Mouse (Mus musculus) limb, embryonic 13.5 days (tissue): ENCODE measurements around the gene Vmn1r123. TPM values are rescaled to one million over a fixed set of nuclear protein-coding genes. Genes with fewer than 3 reads are reported as not detected.
"Not testable (repeated sequence)": the region's sequence is repeated elsewhere in the genome, so short reads cannot be mapped to it uniquely, and the experiment has no call there.

Source experiments
- ATAC-seq: fragments of 200-750 bp; cut with Nextera tagmentation; 2 replicates; pipeline ENCODE4 v1.8.0; 2017; ENCODE audit warnings: low read depth, moderate number of reproducible peaks, moderate TSS enrichment; ENCODE audit not compliant: low FRiP score
- H3K27ac ChIP-seq: fragments of 300-500 bp; sonication (generic); 2 replicates; pipeline ENCODE4 v1.5.1; 2015; ENCODE audit warnings: inconsistent platforms, mild to moderate bottlenecking, moderate library complexity
- H3K27me3 ChIP-seq: fragments of 300-500 bp; sonication (generic); 2 replicates; pipeline ENCODE4 v1.6.1; 2015; ENCODE audit warnings: mild to moderate bottlenecking, inconsistent platforms
- H3K36me3 ChIP-seq: fragments of 300-500 bp; sonication (generic); 2 replicates; pipeline ENCODE4 v1.6.1; 2015; ENCODE audit warnings: inconsistent platforms, mild to moderate bottlenecking, moderate library complexity
- H3K4me1 ChIP-seq: fragments of 300-500 bp; sonication (generic); 2 replicates; pipeline ENCODE4 v1.6.1; 2015; ENCODE audit warnings: inconsistent platforms
- H3K4me2 ChIP-seq: fragments of 300-500 bp; sonication (generic); replicated peaks from 2 replicates; pipeline ENCODE4 v1.6.1; 2015; ENCODE audit warnings: inconsistent platforms, mild to moderate bottlenecking, moderate library complexity
- H3K4me3 ChIP-seq: fragments of 300-500 bp; sonication (generic); 2 replicates; pipeline ENCODE4 v1.5.1; 2015; ENCODE audit warnings: moderate library complexity, mild to moderate bottlenecking, inconsistent platforms
- H3K9ac ChIP-seq: fragments of 300-500 bp; sonication (generic); 2 replicates; pipeline ENCODE4 v1.6.1; 2015; ENCODE audit warnings: mild to moderate bottlenecking, inconsistent platforms
- H3K9me3 ChIP-seq: fragments of 300-500 bp; sonication (generic); 2 replicates; pipeline ENCODE4 v1.6.1; 2016; ENCODE audit warnings: inconsistent platforms
- WGBS: fragments of 180-500 bp; shearing (Covaris S2); methylation state at CpG from one replicate; pipeline ENCODE4 v1.1.7; 2015; 5-methylcytosine and 5-hydroxymethylcytosine counted together
- polyA plus RNA-seq: library from polyadenylated mRNA; unstranded; fragments of >200 nt; fragmentation: Nextera tagmentation; extraction: Ambion mirVana; gene quantifications from 2 replicates; pipeline ENCODE4 v1.2.1, GENCODE M21; 2015

The Vmn1r123 gene
- not detected in 2 replicates for polyA plus RNA-seq

GRCm38 (mm10) chr7:21161885-21162284, at the start of gene Vmn1r123:
Gene Vmn1r123, plus strand, starts transcription at chr7:21162185.
- not testable (repeated sequence) for H3K4me1 ChIP-seq, ATAC-seq, H3K4me2 ChIP-seq, H3K9ac ChIP-seq, H3K27me3 ChIP-seq, H3K27ac ChIP-seq, H3K36me3 ChIP-seq, H3K9me3 ChIP-seq, H3K4me3 ChIP-seq
- 44% methylated on average over 1 of the region's 3 CpGs for WGBS

GRCm38 (mm10) chr7:21134028-21134427, 28.0 kb upstream of the Vmn1r123 start, which contains the start of gene Vmn1r122:
Gene Vmn1r122, minus strand, starts transcription at chr7:21134128.
- H3K9me3 ChIP-seq, H3K4me1 ChIP-seq, H3K4me2 ChIP-seq, H3K36me3 ChIP-seq, H3K4me3 ChIP-seq, H3K27me3 ChIP-seq, H3K9ac ChIP-seq, H3K27ac ChIP-seq, ATAC-seq: not testable (repeated sequence)
- WGBS, result 58% methylated on average over 3 of the region's 3 CpGs

- 42% methylated on average over 1 of the region's 2 CpGs for WGBS
- not testable (repeated sequence) for H3K27ac ChIP-seq, H3K4me2 ChIP-seq, H3K36me3 ChIP-seq, H3K9me3 ChIP-seq, ATAC-seq, H3K27me3 ChIP-seq, H3K9ac ChIP-seq, H3K4me1 ChIP-seq, H3K4me3 ChIP-seq
Measured at GRCm38 (mm10) chr7:21190323-21190722, 28.3 kb downstream of the Vmn1r123 start, which contains the start of gene Gm5157. Gene Gm5157, minus strand, starts transcription at chr7:21190423.

Other genes starting within 250 kb of the Vmn1r123 start
- not detected in 2 replicates for gene Vmn1r118, start 249.8 kb upstream of the Vmn1r123 start, polyA plus RNA-seq
- not detected in 2 replicates for gene Vmn1r119, start 149.7 kb upstream of the Vmn1r123 start, polyA plus RNA-seq
- gene Vmn1r120, start 108.4 kb upstream of the Vmn1r123 start, polyA plus RNA-seq, result not detected in 2 replicates
- not detected in 2 replicates for gene Vmn1r121, start 63.7 kb upstream of the Vmn1r123 start, polyA plus RNA-seq
- gene Vmn1r122, start 28.1 kb upstream of the Vmn1r123 start, polyA plus RNA-seq, result not detected in 2 replicates
- not detected in 2 replicates for gene Gm5157, start 28.2 kb downstream of the Vmn1r123 start, polyA plus RNA-seq
- gene Vmn1r124, start 98.4 kb downstream of the Vmn1r123 start, polyA plus RNA-seq, result not detected in 2 replicates
- not detected in 2 replicates for gene Vmn1r125, start 110.0 kb downstream of the Vmn1r123 start, polyA plus RNA-seq
- gene Vmn1r126, start 139.3 kb downstream of the Vmn1r123 start, polyA plus RNA-seq, result not detected in 2 replicates
- not detected in 2 replicates for gene Vmn1r127, start 157.7 kb downstream of the Vmn1r123 start, polyA plus RNA-seq
- not detected in 2 replicates for gene Vmn1r128, start 187.2 kb downstream of the Vmn1r123 start, polyA plus RNA-seq
- gene Vmn1r129, start 199.1 kb downstream of the Vmn1r123 start, polyA plus RNA-seq, result not detected in 2 replicates